Mouse (Mus musculus) ES-CJ7 (cell line): ENCODE results near the gene Anapc15.

ENCODE experiments used
- DNase-seq: peaks from one replicate; pipeline ENCODE4 v3.0.0; 2011; ENCODE audit warnings: low read depth, low spot score

The Anapc15 gene

GRCm38 (mm10) chr7:101896104-101897066, 32.9 kb downstream of the Anapc15 start:
- DNase-seq: peak; percentile 100

GRCm38 (mm10) chr7:101900331-101901097, 37.0 kb downstream of the Anapc15 start:
- no peak for DNase-seq

- DNase-seq: no peak
Observed at GRCm38 (mm10) chr7:101901969-101902368, 38.5 kb downstream of the Anapc15 start.

GRCm38 (mm10) chr7:101902846-101903245, 39.3 kb downstream of the Anapc15 start:
- DNase-seq: peak; percentile 39

GRCm38 (mm10) chr7:101905561-101906286, 42.2 kb downstream of the Anapc15 start, which contains the start of gene Lamtor1:
TSS of gene Lamtor1 (plus strand) at chr7:101905904.
- peak; percentile 99 for DNase-seq

GRCm38 (mm10) chr7:101906287-101906681, 42.8 kb downstream of the Anapc15 start, which contains the start of gene Tomt:
TSS of gene Tomt (minus strand) at chr7:101906359.
- no peak for DNase-seq

GRCm38 (mm10) chr7:101906696-101907095, 43.2 kb downstream of the Anapc15 start:
- DNase-seq: no peak

GRCm38 (mm10) chr7:101908367-101908766, 44.9 kb downstream of the Anapc15 start:
- DNase-seq: no peak

- no peak for DNase-seq
Observed at GRCm38 (mm10) chr7:101910138-101910537, 46.6 kb downstream of the Anapc15 start.

- DNase-seq: peak; percentile 74
Observed at GRCm38 (mm10) chr7:101911982-101912381, 48.5 kb downstream of the Anapc15 start.

GRCm38 (mm10) chr7:101918071-101918470, 54.6 kb downstream of the Anapc15 start:
- DNase-seq: peak; percentile 72

GRCm38 (mm10) chr7:101925892-101926291, 62.4 kb downstream of the Anapc15 start:
- peak; percentile 30 for DNase-seq

- DNase-seq: no peak
Observed at GRCm38 (mm10) chr7:101928093-101928492, 64.6 kb downstream of the Anapc15 start.

GRCm38 (mm10) chr7:101932551-101932950, 69.0 kb downstream of the Anapc15 start:
- DNase-seq: no peak

GRCm38 (mm10) chr7:101933300-101933699, 69.8 kb downstream of the Anapc15 start:
- DNase-seq: no peak

- DNase-seq: peak; percentile 99
Observed at GRCm38 (mm10) chr7:101933751-101934240, 70.3 kb downstream of the Anapc15 start, which contains the start of the genes Lrrc51 and Numa1. TSS of gene Lrrc51 (minus strand) at chr7:101933895. TSS of gene Numa1 (plus strand) at chr7:101934111.

- DNase-seq: no peak
Observed at GRCm38 (mm10) chr7:101935957-101936356, 72.4 kb downstream of the Anapc15 start.

- no peak for DNase-seq
Observed at GRCm38 (mm10) chr7:101936996-101937395, 73.5 kb downstream of the Anapc15 start.

GRCm38 (mm10) chr7:101937569-101937968, 74.1 kb downstream of the Anapc15 start:
- DNase-seq: no peak

- no peak for DNase-seq
Observed at GRCm38 (mm10) chr7:101938348-101938747, 74.8 kb downstream of the Anapc15 start.

GRCm38 (mm10) chr7:101939758-101940157, 76.2 kb downstream of the Anapc15 start:
- no peak for DNase-seq
